ENCODE assay signal across 8 mouse cellular contexts in genomic region chrX:71556965-71557491, GRCm38 (mm10). TPM values are rescaled to one million over a fixed set of nuclear protein-coding genes. Genes with fewer than 3 reads are reported as not detected.
DNase-seq lines count a peak whose midpoint lies in the region; ATAC-seq and TF ChIP-seq lines count a peak whose summit lies in the region.

No protein-coding gene starts in this region.

- H3K27ac ChIP-seq in lung, embryonic 15.5 days = peak overlapping the region; percentile 95
- peak overlapping the region; percentile 97 for H3K27ac ChIP-seq in forebrain, embryonic 11.5 days (ENCODE audit: low read depth, low read length)
- H3K27ac ChIP-seq in intestine, postnatal 0 days (ENCODE audit: low read depth, low read length) = peak overlapping the region; percentile 91

- H3K9me3 ChIP-seq in lung, embryonic 15.5 days = no peaks in the 10 kb centered on the region
- H3K9me3 ChIP-seq in forebrain, embryonic 11.5 days (ENCODE audit: control insufficient read depth, low read length) = no peaks in the 10 kb centered on the region
- H3K9me3 ChIP-seq in intestine, postnatal 0 days (ENCODE audit: control insufficient read depth) = no peaks in the 10 kb centered on the region

- 0 out of 2 replicates have a peak, but pooled peaks cover 2% of the 10 kb centered on the region for H3K4me1 ChIP-seq in lung, embryonic 15.5 days
- H3K4me1 ChIP-seq in forebrain, embryonic 11.5 days (replicated peaks; ENCODE audit: control insufficient read depth, insufficient read depth, low read length) = no peaks in the 10 kb centered on the region
- no peaks in the 10 kb centered on the region for H3K4me1 ChIP-seq in intestine, postnatal 0 days (replicated peaks; ENCODE audit: control insufficient read depth, insufficient read depth, low read length)

- no peaks in the 10 kb centered on the region for H3K27me3 ChIP-seq in lung, embryonic 15.5 days
- no peaks in the 10 kb centered on the region for H3K27me3 ChIP-seq in forebrain, embryonic 11.5 days (ENCODE audit: control insufficient read depth, insufficient read depth, low read length)
- no peaks in the 10 kb centered on the region for H3K27me3 ChIP-seq in intestine, postnatal 0 days (replicated peaks; ENCODE audit: control insufficient read depth, insufficient read depth, low read length)

- whole genome bisulfite sequencing in lung, embryonic 15.5 days = 12% methylated on average over 21 of the region's 37 CpGs
- WGBS in forebrain, embryonic 11.5 days = 35% methylated on average over 24 of the region's 37 CpGs
- WGBS in intestine, postnatal 0 days = 14% methylated on average over 32 of the region's 37 CpGs

- DNase-seq in lung, adult 18-20 months = no peak
- DNase-seq in adrenal gland, postnatal 10 days = peak; percentile 16
- peak; percentile 63 for DNase-seq in forebrain, embryonic 11.5 days (ENCODE audit: low spot score)
- DNase-seq in naive thymus-derived CD4-positive, alpha-beta T cell, adult 2 months (ENCODE audit: low read depth) = peak; percentile 10
- no peak for DNase-seq in spleen, adult 18-20 months
- DNase-seq in frontal cortex, postnatal 14 days (ENCODE audit: low spot score in 2 of 2) = no peak

- H3K4me2 ChIP-seq in lung, embryonic 15.5 days = peak overlapping the region; percentile 47
- peak overlapping the region; percentile 59 for H3K4me2 ChIP-seq in forebrain, embryonic 11.5 days (ENCODE audit: low read depth, low read length, severe bottlenecking)
- H3K4me2 ChIP-seq in intestine, postnatal 0 days (replicated peaks; ENCODE audit: low read depth) = peak overlapping the region; percentile 69

- H3K4me3 ChIP-seq in lung, embryonic 15.5 days = peak overlapping the region; percentile 71
- H3K4me3 ChIP-seq in forebrain, embryonic 11.5 days (ENCODE audit: low read depth, low read length) = peak overlapping the region; percentile 71
- H3K4me3 ChIP-seq in intestine, postnatal 0 days (ENCODE audit: low read depth, low read length) = peak overlapping the region; percentile 62

- ATAC-seq in lung, embryonic 15.5 days (ENCODE audit: borderline replicate concordance, extremely low read depth, low FRiP score, low TSS enrichment) = no peak
- no peak for ATAC-seq in forebrain, embryonic 11.5 days (replicated peaks; ENCODE audit: low FRiP score)
- no peak for ATAC-seq in intestine, postnatal 0 days

- H3K9ac ChIP-seq in lung, embryonic 15.5 days = peak overlapping the region; percentile 76
- H3K9ac ChIP-seq in forebrain, embryonic 11.5 days (ENCODE audit: low read length) = peak overlapping the region; percentile 95
- H3K9ac ChIP-seq in intestine, postnatal 0 days (ENCODE audit: low read depth, low read length) = peak overlapping the region; percentile 82

- H3K36me3 ChIP-seq in lung, embryonic 15.5 days = peaks cover 10% of the 10 kb centered on the region; the same call in 1 of the 2 replicates
- no peaks in the 10 kb centered on the region for H3K36me3 ChIP-seq in forebrain, embryonic 11.5 days (ENCODE audit: control insufficient read depth, insufficient read depth, low read length)
- no peaks in the 10 kb centered on the region for H3K36me3 ChIP-seq in intestine, postnatal 0 days (ENCODE audit: control insufficient read depth, insufficient read depth)

- TF ChIP-seq CTCF in intestine, postnatal 0 days (IDR thresholded peaks at IDR 0.05; ENCODE audit: low read depth) = no peak

RNA-seq across cellular contexts. Expression of gene Hmgb3, which starts 1.3 kb away (rescaled TPM):
- 288 and 291 TPM in 2 replicates for polyA plus RNA-seq in lung, embryonic 15.5 days (2015; fragmentation: Nextera tagmentation; extraction: Ambion mirVana)
- total RNA-seq in adrenal gland, postnatal 10 days (2021) = 100 to 1,000 TPM; 121 to 151 TPM
- polyA plus RNA-seq in forebrain, embryonic 11.5 days (2014; fragmentation: Nextera tagmentation; extraction: Ambion mirVana) = 759 and 772 TPM in 2 replicates
- polyA plus RNA-seq in intestine, postnatal 0 days (2015; fragmentation: Nextera tagmentation; extraction: Ambion mirVana) = 82.9 and 86.7 TPM in 2 replicates

Comparison
In these comparisons a context has a peak if more than half of its experiments do, and no peak if none do; other contexts are left out.
1. DNase-seq: peak in adrenal gland, postnatal 10 days (single experiment), forebrain, embryonic 11.5 days (single experiment) and naive thymus-derived CD4-positive, alpha-beta T cell, adult 2 months (single experiment); none in lung, adult 18-20 months (0 of 2), spleen, adult 18-20 months (0 of 2) and frontal cortex, postnatal 14 days (0 of 2).
2. Peak in every context shown above with its lines, with median percentiles within 50 percentile points of each other: H3K27ac ChIP-seq, H3K4me2 ChIP-seq, H3K4me3 ChIP-seq and H3K9ac ChIP-seq.